Mouse (Mus musculus): ENCODE measurements at regions not wholly inside any gene's neighbourhood (a gene's known extent, or its start where the extent isn't known, plus 50 kb on each side); places are given as distances from the start of the nearest gene placed in this dataset.
"Not testable (repeated sequence)": the region's sequence is repeated elsewhere in the genome, so short reads cannot be mapped to it uniquely, and the experiment has no call there.

DNA sequence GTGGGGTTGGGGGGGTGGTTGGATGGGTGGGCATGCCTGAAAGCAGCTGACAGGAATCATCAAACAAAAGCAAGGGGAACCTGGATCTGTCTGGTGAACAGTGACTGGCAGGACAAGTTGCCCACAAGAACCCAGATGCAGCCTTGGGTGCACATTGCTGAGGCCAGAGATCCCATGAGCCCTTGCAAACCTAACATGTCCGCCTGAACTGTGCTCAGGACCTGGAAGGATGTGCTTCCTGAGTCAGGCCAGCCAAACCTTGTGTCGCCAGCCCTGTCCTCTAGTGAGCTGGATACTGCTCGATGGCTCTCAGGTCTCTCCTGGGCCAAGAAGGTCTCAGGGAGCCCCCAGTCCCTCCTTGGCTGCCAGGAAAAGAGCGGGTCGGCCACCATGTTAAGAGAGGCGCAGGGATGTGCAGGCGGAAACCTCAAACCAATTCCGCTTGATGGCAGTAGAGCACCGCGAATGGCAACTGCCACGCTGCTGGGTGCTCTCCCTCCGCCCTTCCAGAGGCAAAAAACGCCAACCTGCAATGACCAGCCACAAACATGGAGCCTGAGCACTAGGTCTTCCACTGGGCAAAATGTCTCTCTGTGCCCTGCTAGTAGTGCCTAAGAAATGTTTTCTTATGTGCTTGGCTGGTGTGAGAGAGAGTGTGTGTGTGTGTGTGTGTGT, 140.2 kb downstream of the Pls3 start:
- not testable (repeated sequence) for DNase-seq

DNA sequence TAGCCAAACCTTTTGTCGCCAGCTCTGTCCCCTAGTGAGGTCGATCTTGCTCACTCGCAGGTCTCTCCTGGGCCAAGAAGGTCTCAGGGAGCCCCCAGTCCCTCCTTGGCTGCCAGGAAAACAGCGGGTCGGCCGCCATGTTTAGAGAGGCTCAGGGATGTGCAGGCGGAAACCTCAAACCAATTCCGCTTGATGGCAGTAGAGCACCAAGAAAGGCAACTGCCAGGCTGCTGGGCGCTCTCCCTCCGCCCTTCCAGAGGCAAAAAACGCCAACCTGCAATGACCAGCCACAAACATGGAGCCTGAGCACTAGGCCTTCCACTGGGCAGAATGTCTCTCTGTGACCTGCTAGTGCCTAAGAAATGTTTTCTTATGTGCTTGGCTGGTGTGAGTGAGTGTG, 141.3 kb downstream of the Pls3 start:
- not testable (repeated sequence) for DNase-seq

DNA sequence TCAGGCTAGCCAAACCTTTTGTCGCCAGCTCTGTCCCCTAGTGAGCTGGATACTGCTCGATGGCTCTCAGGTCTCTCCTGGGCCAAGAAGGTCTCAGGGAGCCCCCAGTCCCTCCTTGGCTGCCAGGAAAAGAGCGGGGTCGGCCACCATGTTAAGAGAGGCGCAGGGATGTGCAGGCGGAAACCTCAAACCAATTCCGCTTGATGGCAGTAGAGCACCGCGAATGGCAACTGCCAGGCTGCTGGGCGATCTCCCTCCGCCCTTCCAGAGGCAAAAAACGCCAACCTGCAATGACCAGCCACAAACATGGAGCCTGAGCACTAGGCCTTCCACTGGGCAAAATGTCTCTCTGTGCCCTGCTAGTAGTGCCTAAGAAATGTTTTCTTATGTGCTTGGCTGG, 145.2 kb downstream of the Pls3 start:
- DNase-seq: not testable (repeated sequence)

DNA sequence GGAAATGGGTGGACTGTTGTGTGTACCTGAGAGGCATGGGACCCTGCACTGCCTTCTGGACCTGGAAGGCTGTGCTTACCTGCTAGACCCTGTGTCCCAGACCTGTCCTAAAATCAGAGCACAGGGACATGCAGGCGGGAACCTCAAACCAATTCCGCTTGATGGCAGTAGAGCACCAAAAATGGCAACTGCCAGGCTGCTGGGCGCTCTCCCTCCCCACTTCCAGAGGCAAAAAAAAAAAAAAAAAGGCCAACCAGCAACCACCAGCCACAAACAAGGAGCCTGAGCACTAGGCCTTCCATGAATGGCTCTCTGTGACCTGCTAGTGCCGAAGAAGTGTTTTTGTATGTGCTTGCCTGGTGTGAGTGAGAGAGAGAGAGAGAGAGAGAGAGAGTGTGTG, 146.5 kb downstream of the Pls3 start:
- no peak for DNase-seq

DNA sequence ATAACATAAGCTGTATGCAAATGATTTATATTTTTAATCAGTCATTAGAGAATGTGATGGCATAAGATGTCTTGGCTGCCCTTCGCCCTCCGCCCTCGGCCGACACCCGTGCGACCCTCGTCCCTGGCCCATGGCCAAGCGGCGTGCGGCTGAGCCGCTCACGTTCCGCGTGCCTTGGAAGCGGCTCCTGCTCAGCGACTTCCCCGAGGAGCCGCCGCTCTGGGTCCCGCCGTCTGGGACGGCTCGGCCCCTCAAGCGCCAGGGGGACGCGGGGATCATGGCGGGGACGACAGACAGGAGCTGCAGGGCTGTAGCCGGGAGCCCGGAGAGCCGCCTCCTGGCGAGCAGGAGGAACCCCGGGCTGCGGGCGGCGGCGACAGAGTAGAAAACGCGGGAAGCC, 145.5 kb upstream of the Rab39b start:
- DNase-seq: not testable (repeated sequence)

DNA sequence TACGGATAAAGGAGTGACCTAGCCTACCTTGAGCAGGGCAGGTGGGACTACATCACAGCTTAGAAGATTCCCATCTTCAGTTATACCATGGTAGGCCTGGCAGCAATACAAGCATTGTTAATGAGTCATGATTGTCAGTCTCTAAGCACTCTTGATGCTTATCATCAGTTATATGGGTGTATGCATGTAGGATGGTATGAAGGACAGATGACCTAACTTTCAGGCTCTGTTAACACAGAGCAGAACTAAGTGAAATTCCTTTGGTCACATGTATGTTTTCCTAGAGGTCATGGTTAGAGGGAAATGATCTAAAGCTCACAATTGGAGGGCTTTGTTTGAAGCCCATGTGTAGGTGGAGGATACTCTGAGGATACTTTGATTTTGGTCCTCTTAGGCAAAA, 121.9 kb upstream of the Rab39b start:
- no peak for DNase-seq

DNA sequence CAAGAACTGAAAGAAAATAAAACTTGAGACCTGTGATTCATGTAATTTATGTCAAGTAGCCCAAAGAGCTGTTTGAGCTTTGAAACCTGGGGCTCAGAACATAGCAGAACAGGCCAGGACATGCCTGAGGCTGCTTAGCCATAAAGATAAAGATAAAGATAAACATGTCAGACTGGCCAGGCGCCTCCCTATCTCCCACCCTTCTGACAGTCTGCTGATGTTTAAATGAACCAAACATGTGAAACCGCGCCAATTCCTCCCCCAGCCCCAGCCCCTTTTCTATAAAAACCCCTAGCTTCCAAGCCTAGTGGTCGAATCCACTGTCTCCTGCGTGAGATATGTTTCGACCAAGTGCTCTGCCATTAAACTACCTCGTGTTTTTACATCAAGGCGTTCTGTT, 97.2 kb upstream of the Rab39b start:
- peak; percentile 60 for DNase-seq

DNA sequence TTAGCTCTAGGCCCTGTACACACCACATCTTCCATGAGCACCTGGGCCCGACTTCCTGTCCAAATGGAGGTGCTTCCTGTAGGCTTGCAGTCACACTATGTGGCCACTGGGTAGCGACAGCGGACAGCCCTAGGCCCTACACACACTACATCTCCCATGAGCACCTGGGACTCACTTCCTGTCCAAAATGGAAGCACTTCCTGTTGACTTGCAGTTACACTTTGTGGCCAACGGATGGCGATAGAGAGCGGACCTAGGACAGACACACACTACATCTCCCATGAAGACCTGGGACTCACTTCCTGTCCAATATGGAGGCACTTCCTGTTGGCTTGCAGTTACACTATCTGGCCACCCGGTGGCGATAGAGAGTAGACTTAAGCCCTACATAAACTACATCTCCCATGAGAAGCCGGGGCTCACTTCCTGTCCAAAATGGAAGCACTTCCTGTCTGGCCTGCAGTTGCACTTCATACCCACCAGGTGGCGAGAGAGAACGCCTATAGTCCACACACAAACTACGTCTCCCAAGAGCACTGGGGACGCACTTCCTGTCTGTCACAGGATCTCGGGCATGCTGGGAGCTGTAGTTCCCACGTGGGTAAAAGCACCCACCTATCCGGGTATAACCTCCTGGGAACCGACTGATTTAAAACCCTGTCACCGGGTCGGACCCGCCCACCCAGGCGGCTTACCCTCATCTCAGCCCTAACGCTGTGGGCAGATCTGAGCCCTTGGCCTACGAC, 96.1 kb upstream of the Rab39b start:
- peak; percentile 99 for DNase-seq

DNA sequence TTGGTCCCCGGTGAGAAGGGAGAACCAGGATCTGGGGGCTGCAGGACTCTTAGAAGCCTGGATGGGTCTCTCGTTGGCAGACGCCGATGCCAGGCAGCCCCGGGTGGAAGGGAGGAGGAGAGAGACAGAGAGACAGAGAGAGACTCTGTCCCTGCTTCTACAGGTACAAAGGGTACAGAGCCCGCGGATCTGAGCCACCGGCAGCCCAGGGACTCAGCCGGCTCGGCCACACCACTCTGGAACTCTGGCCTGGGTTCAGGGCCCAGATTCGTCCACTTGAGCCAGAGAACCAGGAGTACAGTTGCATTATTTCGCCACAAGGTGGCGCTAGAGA, 95.5 kb upstream of the Rab39b start:
- no peak for DNase-seq

DNA sequence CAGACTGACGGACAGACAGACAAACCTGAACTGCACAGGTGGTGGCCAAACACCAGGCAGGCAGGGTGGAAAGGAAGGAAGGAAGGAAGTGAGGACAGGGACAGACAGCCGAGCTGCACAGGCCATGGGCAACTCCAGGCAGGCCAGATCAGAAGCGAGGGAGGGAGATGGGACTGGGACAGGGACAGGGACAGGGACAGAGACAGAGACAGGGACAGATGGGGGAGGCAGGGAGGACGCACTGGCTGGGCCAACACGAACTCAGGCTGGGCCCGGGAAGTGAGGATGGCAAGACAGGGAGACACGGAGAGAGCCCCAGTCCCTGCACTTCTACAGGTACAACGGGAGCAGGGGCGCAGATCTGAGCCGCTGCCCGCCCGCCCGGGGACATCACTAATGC, 94.9 kb upstream of the Rab39b start:
- peak; percentile 75 for DNase-seq

DNA sequence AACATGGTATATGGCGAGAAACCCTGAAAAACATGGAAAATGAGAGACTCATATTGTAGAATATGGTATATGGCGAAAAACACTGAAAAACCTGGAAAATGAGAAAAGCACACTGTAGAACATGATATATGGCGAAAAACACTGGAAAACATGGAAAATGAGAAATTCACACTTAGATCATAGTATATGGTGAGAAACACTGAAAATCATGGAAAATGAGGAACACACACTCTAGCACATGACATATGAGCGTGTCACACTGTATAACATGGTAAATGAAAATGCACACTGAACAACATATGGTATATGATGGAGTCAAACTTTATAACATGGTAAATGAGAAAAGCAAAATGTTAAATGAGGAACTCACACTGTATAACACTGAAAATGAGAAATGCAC, 89.6 kb upstream of the Rab39b start:
- DNase-seq: no peak

DNA sequence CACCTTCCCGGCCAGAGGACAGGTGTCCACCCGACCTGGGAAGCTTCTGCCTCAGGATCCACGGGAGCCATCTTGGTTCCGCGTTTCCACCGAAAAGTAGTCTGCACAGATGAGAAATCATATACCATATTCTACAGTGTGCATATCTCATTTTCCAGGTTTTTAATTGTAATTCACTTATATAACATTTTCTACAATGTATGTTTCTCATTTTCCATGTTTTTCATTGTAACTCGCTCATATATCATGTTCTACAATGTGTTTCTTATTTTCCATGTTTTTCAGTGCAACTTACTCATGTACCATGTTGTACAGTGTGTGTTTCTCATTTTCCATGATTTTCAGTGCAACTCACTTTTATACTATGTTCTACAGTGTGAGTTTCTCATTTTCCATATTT, 65.4 kb upstream of the Rab39b start:
- no peak for DNase-seq
